Mouse (Mus musculus) cortical plate, adult 2 months (tissue): Measurements from ENCODE around the gene Tln2.

Experiments
- CTCF ChIP-seq: fragments of 200-500 bp; IDR thresholded peaks from 2 replicates; pipeline ENCODE4 v1.5.1; 2011; ENCODE audit warnings: mild to moderate bottlenecking, control low read depth, low read length; ENCODE audit not compliant: insufficient read depth; ENCODE audit errors: extremely low read depth
- POLR2A ChIP-seq: fragments of 200-500 bp; IDR thresholded peaks from 2 replicates; pipeline ENCODE4 v1.6.1; 2011; ENCODE audit warnings: mild to moderate bottlenecking, low read length, control low read depth; ENCODE audit not compliant: insufficient read depth; ENCODE audit errors: extremely low read depth

- TF ChIP-seq CTCF (no peak), POLR2A (no peak)
These were observed 27.0 kb upstream of the Tln2 start for GRCm38 (mm10) chr9:67586489-67586888.
